ENCODE assay signal across 9 mouse cellular contexts in genomic region chr8:120632969-120633664, GRCm38 (mm10). TPM values are rescaled to one million over a fixed set of nuclear protein-coding genes. Genes with fewer than 3 reads are reported as not detected.
DNase-seq lines count a peak whose midpoint lies in the region; ATAC-seq lines count a peak whose summit lies in the region.
"Had no signal": no experiment of that assay in that cellular context is flagged by ENCODE, and none has a peak within 500 bp of the region (broad histone marks: within the 10 kb centered on the region; RNA-seq: fewer than 3 reads in every experiment).

No protein-coding gene starts in this region.

- H3K9ac ChIP-seq in liver, embryonic 13.5 days = no peak overlapping the region

- peaks cover 14% of the 10 kb centered on the region for H3K4me1 ChIP-seq in liver, embryonic 13.5 days (replicated peaks)

- H3K27me3 ChIP-seq in liver, embryonic 13.5 days = peaks cover 78% of the 10 kb centered on the region

- WGBS in liver, embryonic 13.5 days (ENCODE audit: insufficient replicate concordance) = 42% methylated on average over 17 of the region's 17 CpGs

- H3K4me2 ChIP-seq in liver, embryonic 13.5 days = peak overlapping the region; percentile 86

- no peak overlapping the region for H3K27ac ChIP-seq in liver, embryonic 13.5 days

- H3K4me3 ChIP-seq in liver, embryonic 13.5 days (replicated peaks) = peak overlapping the region; percentile 59; the same call in 1 of the 2 replicates

- no peaks in the 10 kb centered on the region for H3K36me3 ChIP-seq in liver, embryonic 13.5 days

- ATAC-seq in liver, embryonic 13.5 days (ENCODE audit: low read depth) = no peak
- ATAC-seq in erythroblast, adult 5-6 weeks (replicated peaks; ENCODE audit: low FRiP score, poor library complexity, severe bottlenecking) = no peak

- no peaks in the 10 kb centered on the region for H3K9me3 ChIP-seq in liver, embryonic 13.5 days (replicated peaks)

- DNase-seq in embryo, embryonic 10 days (ENCODE audit: low spot score) = peak; percentile 31
- no peak for DNase-seq in embryo, embryonic 10.5 days (ENCODE audit: low spot score)
- peak; percentile 42 for DNase-seq in retina, postnatal 1 day
- DNase-seq in retina, embryonic 14.5 days (ENCODE audit: low spot score) = no peak
- DNase-seq in liver, embryonic 13.5 days = no peak
- DNase-seq in frontal cortex, adult 2 months (ENCODE audit: extremely low spot score in 1 of 2, low spot score in 1 of 2) = no peak
- no peak for DNase-seq in urinary bladder, postnatal 14 days (ENCODE audit: low spot score)

RNA-seq across cellular contexts. Expression of gene 1190005I06Rik, which starts 14.3 kb away (rescaled TPM):
- 0.89 and 1.2 TPM in 2 replicates for polyA plus RNA-seq in liver, embryonic 13.5 days (2015; fragmentation: Nextera tagmentation; extraction: Ambion mirVana)
- polyA plus RNA-seq in frontal cortex, adult 2 months (2012; rRNA removed) = 7.7 TPM in 2 replicates
- 2.3 TPM in 1 of 2 replicates, not detected in the other for total RNA-seq in erythroblast, adult 5-6 weeks (2015; ENCODE audit: low replicate concordance)
- 5.0 TPM in 1 of 2 replicates, not detected in the other for total RNA-seq in erythroblast, adult 5-6 weeks (2017; ENCODE audit: low replicate concordance)

RNA-seq across cellular contexts. Expression of gene Gm27021, which starts 34.8 kb away (rescaled TPM):
- 0.38 and 1.3 TPM in 2 replicates for polyA plus RNA-seq in liver, embryonic 13.5 days (2015; fragmentation: Nextera tagmentation; extraction: Ambion mirVana)
- polyA plus RNA-seq in frontal cortex, adult 2 months (2012; rRNA removed) = 1.4 and 2.6 TPM in 2 replicates
- total RNA-seq in erythroblast, adult 5-6 weeks (2015; ENCODE audit: low replicate concordance) = not detected in 2 replicates
- total RNA-seq in erythroblast, adult 5-6 weeks (2017; ENCODE audit: low replicate concordance) = not detected in 2 replicates
- total RNA-seq: gastrocnemius, postnatal 4 days had no signal

RNA-seq across cellular contexts. Expression of gene Cox4i1, which starts 34.9 kb away (rescaled TPM):
- polyA plus RNA-seq in liver, embryonic 13.5 days (2015; fragmentation: Nextera tagmentation; extraction: Ambion mirVana) = 800 and 812 TPM in 2 replicates
- polyA plus RNA-seq in frontal cortex, adult 2 months (2012; rRNA removed) = 2,082 and 2,130 TPM in 2 replicates
- total RNA-seq in erythroblast, adult 5-6 weeks (2015; ENCODE audit: low replicate concordance) = 237 and 289 TPM in 2 replicates
- 101 and 131 TPM in 2 replicates for total RNA-seq in erythroblast, adult 5-6 weeks (2017; ENCODE audit: low replicate concordance)

RNA-seq across cellular contexts. Expression of gene Emc8, which starts 35.3 kb away (rescaled TPM):
- polyA plus RNA-seq in liver, embryonic 13.5 days (2015; fragmentation: Nextera tagmentation; extraction: Ambion mirVana) = 156 and 163 TPM in 2 replicates
- 53.2 and 59.4 TPM in 2 replicates for polyA plus RNA-seq in frontal cortex, adult 2 months (2012; rRNA removed)
- total RNA-seq in erythroblast, adult 5-6 weeks (2015; ENCODE audit: low replicate concordance) = 10.9 and 16.7 TPM in 2 replicates
- total RNA-seq in erythroblast, adult 5-6 weeks (2017; ENCODE audit: low replicate concordance) = 1.8 and 33.7 TPM in 2 replicates

RNA-seq across cellular contexts. Expression of gene Gins2, which starts 44.0 kb away (rescaled TPM):
- 75.6 and 75.9 TPM in 2 replicates for polyA plus RNA-seq in liver, embryonic 13.5 days (2015; fragmentation: Nextera tagmentation; extraction: Ambion mirVana)
- 3.1 and 3.2 TPM in 2 replicates for polyA plus RNA-seq in frontal cortex, adult 2 months (2012; rRNA removed)
- total RNA-seq in erythroblast, adult 5-6 weeks (2015; ENCODE audit: low replicate concordance) = 13.3 and 32.0 TPM in 2 replicates
- total RNA-seq in erythroblast, adult 5-6 weeks (2017; ENCODE audit: low replicate concordance) = 4.3 and 14.3 TPM in 2 replicates

Comparison
In these comparisons a context has a peak if more than half of its experiments do, and no peak if none do; other contexts are left out.
1. DNase-seq: peak in embryo, embryonic 10 days (single experiment) and retina, postnatal 1 day (single experiment); none in embryo, embryonic 10.5 days (single experiment), retina, embryonic 14.5 days (single experiment), liver, embryonic 13.5 days (single experiment), frontal cortex, adult 2 months (0 of 2) and urinary bladder, postnatal 14 days (single experiment).